Mouse (Mus musculus) brain, embryonic 14.5 days (tissue): ENCODE measurements around the gene Gad2.

Source experiments
- CTCF ChIP-seq: fragments of 200-500 bp; IDR thresholded peaks from 2 replicates; pipeline ENCODE4 v1.5.1; 2012; ENCODE audit warnings: inconsistent platforms, mild to moderate bottlenecking, moderate library complexity, borderline replicate concordance; ENCODE audit not compliant: insufficient read depth, insufficient read length; ENCODE audit errors: extremely low read depth
- POLR2A ChIP-seq: fragments of 200-500 bp; IDR thresholded peaks from 2 replicates; pipeline ENCODE4 v1.6.1; 2012; ENCODE audit warnings: mild to moderate bottlenecking, inconsistent platforms, borderline replicate concordance; ENCODE audit not compliant: poor library complexity, insufficient read depth, insufficient read length, severe bottlenecking; ENCODE audit errors: extremely low read depth

DNA sequence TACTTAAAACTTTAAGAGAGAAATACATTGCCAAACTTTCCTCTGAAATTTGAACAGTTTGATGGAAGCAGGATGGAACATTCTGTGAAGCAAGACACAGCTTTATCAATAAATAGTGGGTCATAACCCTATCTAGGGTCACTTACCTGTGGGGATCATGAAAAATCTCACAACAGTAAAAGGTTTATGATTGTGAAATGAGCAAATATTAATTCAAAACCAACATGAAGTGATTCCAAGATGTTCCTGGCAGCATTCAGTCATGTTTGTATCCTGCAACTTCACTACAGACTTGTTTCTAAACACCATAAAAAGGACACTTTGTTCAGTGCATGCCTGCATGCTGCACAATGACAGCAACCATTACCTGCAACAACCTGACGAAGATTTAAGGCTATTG, 41.7 kb downstream of the Gad2 start:
- TF ChIP-seq CTCF (no peak), POLR2A (no peak)
